9 mouse cellular contexts compared by ENCODE assay signal in the genomic region with DNA sequence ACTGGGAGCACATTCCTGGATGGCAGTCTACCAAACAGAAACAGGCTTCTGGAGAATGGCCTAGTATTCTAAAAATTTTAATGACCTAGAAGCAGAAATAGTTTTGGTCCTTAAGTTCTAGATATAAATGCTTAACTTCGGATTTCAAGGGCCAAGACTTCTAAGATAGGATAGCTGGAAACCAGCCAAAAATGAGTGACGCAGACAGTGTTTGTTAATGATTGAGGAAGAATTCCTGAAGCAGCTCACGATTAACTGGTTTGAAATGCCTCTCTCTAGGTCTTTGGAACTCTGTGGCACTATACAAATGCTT.
DNase-seq lines count a peak whose midpoint lies in the region; ATAC-seq lines count a peak whose summit lies in the region.
"Had no signal": no experiment of that assay in that cellular context is flagged by ENCODE, and none has a peak within 500 bp of the region (broad histone marks: within the 10 kb centered on the region; RNA-seq: fewer than 3 reads in every experiment).

No protein-coding gene starts in this region.

- no peak overlapping the region for H3K4me3 ChIP-seq in embryonic facial prominence, embryonic 12.5 days
- H3K4me3 ChIP-seq in embryonic facial prominence, embryonic 10.5 days, result no peak overlapping the region
- H3K4me3 ChIP-seq: megakaryocyte, embryonic 14.5 days had no signal

- peaks cover 33% of the 10 kb centered on the region for H3K4me1 ChIP-seq in embryonic facial prominence, embryonic 12.5 days
- peaks cover 51% of the 10 kb centered on the region for H3K4me1 ChIP-seq in embryonic facial prominence, embryonic 10.5 days

- ATAC-seq in embryonic facial prominence, embryonic 12.5 days (ENCODE audit: insufficient number of reproducible peaks, insufficient read depth, low FRiP score, low TSS enrichment), result no peak

- no peaks in the 10 kb centered on the region for H3K27me3 ChIP-seq in embryonic facial prominence, embryonic 12.5 days
- no peaks in the 10 kb centered on the region for H3K27me3 ChIP-seq in embryonic facial prominence, embryonic 10.5 days (replicated peaks; ENCODE audit: low read depth, poor library complexity, severe bottlenecking)

- WGBS in embryonic facial prominence, embryonic 12.5 days, result 37% methylated on average over 3 of the region's 3 CpGs
- WGBS in embryonic facial prominence, embryonic 10.5 days, result 71% methylated on average over 3 of the region's 3 CpGs

- 0 out of 2 replicates have a peak overlapping the region, but pooled peaks have one; percentile 6 for H3K27ac ChIP-seq in embryonic facial prominence, embryonic 12.5 days
- H3K27ac ChIP-seq in embryonic facial prominence, embryonic 10.5 days (replicated peaks), result no peak overlapping the region

- no peaks in the 10 kb centered on the region for H3K36me3 ChIP-seq in embryonic facial prominence, embryonic 12.5 days
- no peaks in the 10 kb centered on the region for H3K36me3 ChIP-seq in embryonic facial prominence, embryonic 10.5 days (replicated peaks)

- no peak for DNase-seq in embryonic facial prominence, embryonic 10.5 days (ENCODE audit: low spot score)
- DNase-seq in testis, postnatal 14 days (ENCODE audit: low spot score), result peak; percentile 16
- no peak for DNase-seq in testis, postnatal 10 days (ENCODE audit: low spot score)
- peak; percentile 89 for DNase-seq in kidney, postnatal 14 days
- no peak for DNase-seq in thymus, postnatal 14 days
- no peak for DNase-seq in retina, postnatal 1 day
- DNase-seq in cerebellum, adult 11-12 months, result no peak

- H3K4me2 ChIP-seq in embryonic facial prominence, embryonic 12.5 days (replicated peaks), result no peak overlapping the region

- no peak overlapping the region for H3K9ac ChIP-seq in embryonic facial prominence, embryonic 12.5 days

- no peaks in the 10 kb centered on the region for H3K9me3 ChIP-seq in embryonic facial prominence, embryonic 12.5 days
- no peaks in the 10 kb centered on the region for H3K9me3 ChIP-seq in embryonic facial prominence, embryonic 10.5 days
- H3K9me3 ChIP-seq: megakaryocyte, embryonic 14.5 days had no signal

Comparison
In these comparisons a context has a peak if more than half of its experiments do, and no peak if none do; other contexts are left out.
1. DNase-seq: peak in testis, postnatal 14 days (single experiment) and kidney, postnatal 14 days (single experiment); none in embryonic facial prominence, embryonic 10.5 days (single experiment), testis, postnatal 10 days (single experiment), thymus, postnatal 14 days (single experiment), retina, postnatal 1 day (single experiment) and cerebellum, adult 11-12 months (single experiment).